Mouse (Mus musculus) intestine, embryonic 14.5 days (tissue): Measurements from ENCODE around the gene Mcf2l. TPM values are rescaled to one million over a fixed set of nuclear protein-coding genes. Genes with fewer than 3 reads are reported as not detected.

Experiments used
- ATAC-seq: fragments of 200-750 bp; cut with Nextera tagmentation; replicated peaks from 2 replicates; pipeline ENCODE4 v1.8.0; 2017; ENCODE audit warnings: low read depth, moderate number of reproducible peaks, moderate TSS enrichment, moderate library complexity; ENCODE audit not compliant: low FRiP score, low TSS enrichment
- DNase-seq: peaks from one replicate; pipeline ENCODE4 v3.0.0-alpha.2; 2018; ENCODE audit warnings: low spot score
- H3K27ac ChIP-seq: fragments of 300-500 bp; sonication (generic); 2 replicates; pipeline ENCODE4 v1.5.1; 2014; ENCODE audit warnings: low read depth, mild to moderate bottlenecking, control low read depth
- H3K27me3 ChIP-seq: fragments of 300-500 bp; sonication (generic); replicated peaks from 2 replicates; pipeline ENCODE4 v1.6.1; 2014; ENCODE audit warnings: low read length, control low read depth; ENCODE audit not compliant: control insufficient read depth, insufficient read depth
- H3K36me3 ChIP-seq: fragments of 300-500 bp; sonication (generic); 2 replicates; pipeline ENCODE4 v1.6.1; 2014; ENCODE audit warnings: low read length, control low read depth; ENCODE audit not compliant: control insufficient read depth, insufficient read depth
- H3K4me1 ChIP-seq: fragments of 300-500 bp; sonication (generic); replicated peaks from 2 replicates; pipeline ENCODE4 v1.6.1; 2014; ENCODE audit warnings: low read length, control low read depth, mixed read lengths; ENCODE audit not compliant: control insufficient read depth, insufficient read depth
- H3K4me2 ChIP-seq: fragments of 300-500 bp; sonication (generic); 2 replicates; pipeline ENCODE4 v1.6.1; 2014; ENCODE audit warnings: low read length
- H3K4me3 ChIP-seq: fragments of 300-500 bp; sonication (generic); 2 replicates; pipeline ENCODE4 v1.5.1; 2014; ENCODE audit warnings: low read depth, low read length, control low read depth, mixed read lengths
- H3K9ac ChIP-seq: fragments of 300-500 bp; sonication (generic); 2 replicates; pipeline ENCODE4 v1.6.1; 2014; ENCODE audit warnings: mild to moderate bottlenecking, low read length
- H3K9me3 ChIP-seq: fragments of 300-500 bp; sonication (generic); 2 replicates; pipeline ENCODE4 v1.6.1; 2016; ENCODE audit warnings: low read length, control low read depth; ENCODE audit not compliant: control insufficient read depth
- WGBS: fragments of 180-500 bp; shearing (Covaris S2); extraction: QIAGEN DNeasy Blood & Tissue Kit; methylation state at CpG from one replicate; pipeline ENCODE4 v1.1.7; 2014; 5-methylcytosine and 5-hydroxymethylcytosine counted together
- polyA plus RNA-seq: library from polyadenylated mRNA; unstranded; fragments of >200 nt; fragmentation: Nextera tagmentation; extraction: Ambion mirVana; gene quantifications from 2 replicates; pipeline ENCODE4 v1.2.1, GENCODE M21; 2014

Mcf2l gene
- polyA plus RNA-seq, 1 experiment from 2014 or later = 17.4 TPM

- WGBS = 52% methylated on average over 13 of the region's 13 CpGs
- H3K9me3 ChIP-seq = no peaks in the 10 kb centered on the region
- ATAC-seq = 0 out of 2 replicates have a peak, but pooled peaks have one; percentile 18
- no peak overlapping the region for H3K9ac ChIP-seq
- H3K27me3 ChIP-seq = no peaks in the 10 kb centered on the region
- peaks cover 8% of the 10 kb centered on the region; the same call in 1 of the 2 replicates for H3K4me1 ChIP-seq
- no peak overlapping the region for H3K27ac ChIP-seq
- H3K4me3 ChIP-seq = no peak overlapping the region
- no peaks in the 10 kb centered on the region for H3K36me3 ChIP-seq
- peak; percentile 75 for DNase-seq
- no peak overlapping the region for H3K4me2 ChIP-seq
Observed at GRCm38 (mm10) chr8:12896494-12897373, 23.1 kb downstream of the Mcf2l start.

DNA sequence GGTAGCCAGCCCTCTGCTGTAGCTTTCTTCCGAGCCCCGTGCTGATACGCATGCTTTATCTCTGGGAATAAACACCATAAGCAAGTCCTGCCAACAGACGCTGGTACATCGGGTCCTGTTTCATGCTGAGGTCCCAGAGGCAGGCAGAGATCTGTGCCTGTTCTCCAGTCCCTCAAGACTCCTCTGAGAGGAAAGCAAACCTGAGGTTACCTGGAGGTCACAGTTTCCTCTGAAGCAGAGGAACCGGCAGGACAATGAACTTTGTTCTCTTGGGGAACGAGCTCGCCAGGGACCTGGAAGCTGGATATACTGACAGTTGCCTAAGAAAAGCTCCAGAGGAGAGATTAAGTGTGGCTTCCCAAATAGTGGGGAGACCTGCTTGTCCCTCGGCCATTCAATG lies 24.2 kb downstream of the Mcf2l start:
- ATAC-seq (no peak), DNase-seq (no peak)
- Histone ChIP-seq H3K9ac (no peak overlapping the region), H3K4me1 (peaks cover 8% of the 10 kb centered on the region; the same call in 1 of the 2 replicates), H3K4me2 (no peak overlapping the region), H3K27me3 (no peaks in the 10 kb centered on the region), H3K4me3 (no peak overlapping the region), H3K27ac (no peak overlapping the region), H3K36me3 (no peaks in the 10 kb centered on the region), H3K9me3 (no peaks in the 10 kb centered on the region)
- WGBS = 24% methylated on average over 9 of the region's 9 CpGs

DNA sequence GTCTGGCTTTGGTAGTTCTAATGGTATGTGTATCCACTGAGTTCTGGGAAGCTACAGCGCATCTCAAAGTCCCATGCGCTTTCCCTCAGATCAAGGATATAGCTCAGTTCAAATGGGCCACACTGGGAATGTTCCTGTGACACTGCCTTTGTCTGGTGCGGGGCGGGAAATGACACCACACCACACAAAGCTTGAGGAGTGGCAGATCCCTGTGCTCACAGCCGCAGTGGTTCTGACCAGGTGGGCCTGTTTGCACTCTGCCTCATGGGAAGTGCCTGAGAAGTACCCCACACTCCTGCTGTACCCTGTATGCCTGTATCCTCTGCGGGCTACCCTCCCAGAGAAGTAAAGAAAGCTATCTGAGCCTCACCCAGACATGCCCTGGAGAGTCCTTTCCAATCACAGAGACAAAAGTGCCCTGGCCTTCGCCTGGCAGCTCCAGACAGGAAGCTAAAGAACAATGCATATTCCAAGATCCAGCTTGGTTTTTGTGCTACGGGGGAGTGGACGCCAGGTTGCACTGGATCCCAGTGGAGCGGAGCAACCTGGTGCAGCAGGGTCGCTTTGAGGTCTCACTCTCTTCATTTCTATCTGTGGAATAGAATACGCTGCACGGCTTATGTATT lies 30.3 kb downstream of the Mcf2l start:
- DNase-seq (no peak), ATAC-seq (no peak)
- Histone ChIP-seq H3K27ac (no peak overlapping the region), H3K4me2 (no peak overlapping the region), H3K9ac (no peak overlapping the region), H3K36me3 (no peaks in the 10 kb centered on the region), H3K9me3 (no peaks in the 10 kb centered on the region), H3K4me3 (no peak overlapping the region), H3K27me3 (no peaks in the 10 kb centered on the region), H3K4me1 (no peaks in the 10 kb centered on the region)
- 84% methylated on average over 13 of the region's 13 CpGs for WGBS

GRCm38 (mm10) chr8:12905122-12905521 lies 31.5 kb downstream of the Mcf2l start:
- Histone ChIP-seq H3K9me3 (no peaks in the 10 kb centered on the region), H3K36me3 (no peaks in the 10 kb centered on the region), H3K27me3 (no peaks in the 10 kb centered on the region), H3K4me1 (no peaks in the 10 kb centered on the region), H3K27ac (no peak overlapping the region), H3K9ac (no peak overlapping the region), H3K4me3 (no peak overlapping the region), H3K4me2 (no peak overlapping the region)
- ATAC-seq (no peak), DNase-seq (no peak)
- WGBS = 75% methylated on average over 5 of the region's 5 CpGs

DNA sequence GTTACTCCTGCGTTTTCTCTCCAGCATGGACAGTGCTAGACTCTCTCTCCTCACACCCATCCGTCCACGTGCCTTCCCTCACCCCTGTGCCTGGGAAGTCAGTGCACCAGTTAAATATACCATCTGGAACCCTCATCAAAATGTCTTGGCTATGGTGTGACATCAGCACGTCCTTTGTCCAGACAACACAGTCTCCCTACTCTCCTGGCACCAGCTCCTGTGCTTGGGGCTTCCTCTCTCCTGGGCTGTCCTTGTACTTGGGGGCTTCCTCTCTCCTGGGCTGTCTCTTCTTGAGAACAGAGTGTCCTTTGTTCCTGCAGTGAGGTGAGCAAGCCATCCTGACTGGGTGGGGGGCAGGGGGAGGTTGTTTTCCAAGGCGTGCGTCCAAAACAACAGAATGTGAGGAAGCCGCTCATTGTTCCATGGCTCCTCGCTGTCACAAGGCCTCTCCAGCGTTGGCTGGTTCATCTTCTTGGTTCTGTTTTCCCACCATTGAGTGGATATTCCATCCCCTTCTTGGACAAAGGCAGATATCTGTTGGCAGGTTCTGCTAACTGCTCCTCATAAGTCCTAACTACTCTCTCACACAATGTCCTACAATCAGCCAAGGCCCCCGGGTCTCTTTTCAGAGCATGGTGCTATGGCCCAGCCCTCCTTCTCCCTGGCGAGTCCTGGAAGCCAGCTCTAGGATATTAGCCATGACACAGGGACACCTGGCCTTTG lies 32.2 kb downstream of the Mcf2l start:
- H3K9ac ChIP-seq = no peak overlapping the region
- H3K4me2 ChIP-seq = no peak overlapping the region
- no peak overlapping the region for H3K27ac ChIP-seq
- WGBS = 81% methylated on average over 11 of the region's 11 CpGs
- no peaks in the 10 kb centered on the region for H3K9me3 ChIP-seq
- no peaks in the 10 kb centered on the region for H3K27me3 ChIP-seq
- DNase-seq = no peak
- H3K4me3 ChIP-seq = no peak overlapping the region
- no peaks in the 10 kb centered on the region for H3K4me1 ChIP-seq
- H3K36me3 ChIP-seq = no peaks in the 10 kb centered on the region
- no peak for ATAC-seq

DNA sequence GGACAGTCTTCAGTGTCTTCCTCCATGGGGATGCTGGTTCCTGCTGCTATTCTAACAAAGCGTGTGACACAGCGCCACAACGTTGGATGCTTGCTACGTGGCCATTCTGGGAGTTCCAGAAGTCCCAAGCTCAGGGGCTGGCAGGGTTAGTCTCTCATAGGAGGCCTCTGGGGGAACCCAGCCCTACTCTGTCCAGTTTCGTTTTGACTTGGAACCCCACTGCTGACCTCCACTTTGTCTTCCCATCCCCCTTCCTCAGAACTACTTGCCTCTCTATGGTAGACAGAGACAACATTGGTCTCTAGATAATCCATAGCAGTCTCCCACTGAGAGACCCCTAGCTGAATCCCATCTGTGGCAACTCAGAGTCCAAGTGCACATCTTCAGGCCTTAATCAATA lies 33.0 kb downstream of the Mcf2l start:
- H3K27ac ChIP-seq = no peak overlapping the region
- H3K4me2 ChIP-seq = no peak overlapping the region
- ATAC-seq = no peak
- no peaks in the 10 kb centered on the region for H3K9me3 ChIP-seq
- H3K4me1 ChIP-seq = no peaks in the 10 kb centered on the region
- H3K9ac ChIP-seq = no peak overlapping the region
- H3K4me3 ChIP-seq = no peak overlapping the region
- H3K36me3 ChIP-seq = no peaks in the 10 kb centered on the region
- no peaks in the 10 kb centered on the region for H3K27me3 ChIP-seq
- DNase-seq = no peak
- 65% methylated on average over 5 of the region's 5 CpGs for WGBS

DNA sequence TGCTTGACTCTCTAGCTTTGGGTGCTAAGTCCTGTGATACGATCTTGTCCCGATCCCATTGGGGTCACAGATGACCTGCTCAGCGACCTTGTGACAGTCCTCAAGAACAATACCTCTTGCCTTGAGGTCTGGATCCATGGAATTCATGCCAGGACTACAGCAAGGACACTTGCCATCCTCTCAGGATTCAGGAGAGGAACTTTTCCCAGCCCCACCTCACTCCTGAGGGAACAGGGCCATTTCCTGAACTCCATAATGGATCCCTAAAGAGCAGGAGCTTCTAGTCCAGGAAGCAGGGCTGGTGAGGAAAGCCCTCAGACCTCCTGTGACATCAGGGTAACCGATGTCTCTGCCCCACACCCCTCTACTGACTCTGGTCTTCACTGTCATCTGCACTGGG lies 34.1 kb downstream of the Mcf2l start:
- 81% methylated on average over 4 of the region's 4 CpGs for WGBS
- no peaks in the 10 kb centered on the region for H3K36me3 ChIP-seq
- no peaks in the 10 kb centered on the region for H3K9me3 ChIP-seq
- ATAC-seq (no peak), DNase-seq (no peak)
- H3K4me1 ChIP-seq = no peaks in the 10 kb centered on the region
- no peak overlapping the region for H3K4me3 ChIP-seq
- H3K9ac ChIP-seq = no peak overlapping the region
- no peak overlapping the region for H3K27ac ChIP-seq
- no peaks in the 10 kb centered on the region for H3K27me3 ChIP-seq
- H3K4me2 ChIP-seq = no peak overlapping the region

GRCm38 (mm10) chr8:12912011-12912410 lies 38.4 kb downstream of the Mcf2l start:
- no peaks in the 10 kb centered on the region for H3K4me1 ChIP-seq
- 26% methylated on average over 5 of the region's 5 CpGs for WGBS
- H3K9me3 ChIP-seq = no peaks in the 10 kb centered on the region
- DNase-seq = no peak
- H3K27ac ChIP-seq = no peak overlapping the region
- H3K4me2 ChIP-seq = no peak overlapping the region
- peak; percentile 21; the same call in 1 of the 2 replicates for ATAC-seq
- H3K4me3 ChIP-seq = no peak overlapping the region
- no peaks in the 10 kb centered on the region for H3K36me3 ChIP-seq
- no peak overlapping the region for H3K9ac ChIP-seq
- no peaks in the 10 kb centered on the region for H3K27me3 ChIP-seq
